Mouse (Mus musculus) olfactory bulb, adult 2 months (tissue): ENCODE data around the gene Nim1k.

Experiments
- CTCF ChIP-seq: fragments of 200-500 bp; IDR thresholded peaks from 2 replicates; pipeline ENCODE4 v1.5.1; 2012; ENCODE audit warnings: low read depth, mild to moderate bottlenecking, low read length, moderate library complexity; ENCODE audit not compliant: insufficient read depth
- POLR2A ChIP-seq: fragments of 200-500 bp; IDR thresholded peaks from 2 replicates; pipeline ENCODE4 v1.6.1; 2012; ENCODE audit warnings: mild to moderate bottlenecking, low read depth, low read length, moderate library complexity; ENCODE audit not compliant: insufficient read depth

DNA sequence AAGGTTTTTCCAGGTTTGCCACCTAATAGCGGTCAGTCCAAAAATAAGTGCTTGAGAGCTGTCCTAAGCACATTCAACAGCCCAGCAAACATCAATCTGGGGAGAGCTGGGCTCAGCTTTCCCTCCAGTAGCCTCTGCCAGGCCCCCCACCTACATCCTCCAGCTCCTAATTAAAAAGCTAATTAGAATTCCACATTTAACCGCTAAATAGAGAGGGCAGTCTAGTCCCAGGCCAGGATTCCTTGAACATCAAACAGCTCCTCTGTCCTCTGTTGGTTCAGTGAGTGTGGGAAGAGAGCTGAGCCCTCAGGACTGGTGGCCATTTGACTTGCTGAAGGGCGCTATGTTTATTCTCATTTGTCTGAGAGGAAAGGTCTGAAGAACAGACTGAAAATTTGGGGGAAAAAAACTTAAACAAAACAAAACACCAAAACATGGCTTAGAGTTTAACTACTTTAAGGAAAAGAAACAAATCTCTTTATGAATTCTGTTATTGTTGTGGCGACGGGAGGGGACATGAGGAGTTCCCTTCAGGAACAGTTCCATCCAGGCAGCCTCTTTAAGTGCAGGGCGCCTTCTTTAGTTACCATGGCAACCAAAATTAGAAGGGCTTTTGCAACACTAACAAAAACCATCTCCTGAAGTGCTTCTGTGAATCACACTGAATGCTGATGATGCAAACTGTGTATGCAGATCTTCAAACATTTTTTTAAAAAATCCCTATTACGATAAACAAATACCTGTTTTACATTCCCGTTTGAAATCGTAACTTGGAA, 1.6 kb downstream of the Nim1k start:
- no peak for TF ChIP-seq POLR2A
- no peak for TF ChIP-seq CTCF
